Mouse (Mus musculus) central nervous system, embryonic 11.5 days (tissue): ENCODE data around the gene Vmn2r91. TPM values are rescaled to one million over a fixed set of nuclear protein-coding genes. Genes with fewer than 3 reads are reported as not detected.

Experiments used
- polyA plus RNA-seq: library from polyadenylated mRNA; depleted of rRNA; stranded (reverse); fragments of >200 nt; gene quantifications from 2 replicates; pipeline ENCODE4 v1.2.3, GENCODE M21; 2012; rRNA removed

Vmn2r91 gene
- not detected in 2 replicates for polyA plus RNA-seq

GRCm38 (mm10) chr17:18084716-18085115 lies at the start of gene Vmn2r91:
TSS of gene Vmn2r91 (plus strand) at chr17:18085016.

GRCm38 (mm10) chr17:18049124-18049523 lies 35.7 kb upstream of the Vmn2r91 start, which contains the start of gene Vmn2r124:
TSS of gene Vmn2r124 (plus strand) at chr17:18049424.

GRCm38 (mm10) chr17:18151587-18151986 lies 66.8 kb downstream of the Vmn2r91 start, which contains the start of gene Vmn2r92:
TSS of gene Vmn2r92 (plus strand) at chr17:18151887.

Other genes starting within 250 kb of the Vmn2r91 start
- 0.06 TPM in 1 of 2 replicates, not detected in the other for gene Has1, start 229.8 kb upstream of the Vmn2r91 start, polyA plus RNA-seq
- not detected in 2 replicates for gene Fpr1, start 201.1 kb upstream of the Vmn2r91 start, polyA plus RNA-seq
- 0.05 TPM in 1 of 2 replicates, not detected in the other for gene Fpr2, start 197.2 kb upstream of the Vmn2r91 start, polyA plus RNA-seq
- not detected in 2 replicates for gene Fpr3, start 197.2 kb upstream of the Vmn2r91 start, polyA plus RNA-seq
- not detected in 2 replicates for gene Fpr-rs4, start 63.3 kb upstream of the Vmn2r91 start, polyA plus RNA-seq
- not detected in 2 replicates for gene Vmn2r124, start 35.6 kb upstream of the Vmn2r91 start, polyA plus RNA-seq
- gene Vmn2r92, start 66.9 kb downstream of the Vmn2r91 start, polyA plus RNA-seq, result not detected in 2 replicates
- not detected in 2 replicates for gene Vmn2r94, start 192.7 kb downstream of the Vmn2r91 start, polyA plus RNA-seq
- gene Vmn2r93, start 213.1 kb downstream of the Vmn2r91 start, polyA plus RNA-seq, result not detected in 2 replicates